Mouse (Mus musculus) embryonic facial prominence, embryonic 14.5 days (tissue): Measurements from ENCODE around the gene Map2k5. TPM values are rescaled to one million over a fixed set of nuclear protein-coding genes. Genes with fewer than 3 reads are reported as not detected.
A peak's percentile ranks its signal among the peaks of the same experiment; 100 is the strongest.

Source experiments
- ATAC-seq: fragments of 200-750 bp; cut with Nextera tagmentation; 2 replicates; pipeline ENCODE4 v1.8.0; 2017; ENCODE audit warnings: low read depth, moderate number of reproducible peaks, moderate TSS enrichment
- DNase-seq: peaks from one replicate; pipeline ENCODE4 v3.0.0-alpha.2; 2015; ENCODE audit warnings: low spot score
- H3K27ac ChIP-seq: fragments of 300-500 bp; sonication (generic); replicated peaks from 2 replicates; pipeline ENCODE4 v1.5.1; 2014; ENCODE audit warnings: low read depth, mild to moderate bottlenecking, low read length, moderate library complexity
- H3K27me3 ChIP-seq: fragments of 300-500 bp; sonication (generic); replicated peaks from 2 replicates; pipeline ENCODE4 v1.6.1; 2014; ENCODE audit warnings: low read length; ENCODE audit not compliant: control insufficient read depth, insufficient read depth
- H3K36me3 ChIP-seq: fragments of 300-500 bp; sonication (generic); 2 replicates; pipeline ENCODE4 v1.6.1; 2014; ENCODE audit warnings: low read length, mixed read lengths; ENCODE audit not compliant: control insufficient read depth, insufficient read depth
- H3K4me1 ChIP-seq: fragments of 300-500 bp; sonication (generic); 2 replicates; pipeline ENCODE4 v1.6.1; 2014; ENCODE audit warnings: antibody characterized with exemption, low read length; ENCODE audit not compliant: control insufficient read depth, insufficient read depth
- H3K4me2 ChIP-seq: fragments of 300-500 bp; sonication (generic); 2 replicates; pipeline ENCODE4 v1.6.1; 2014; ENCODE audit warnings: low read depth, mild to moderate bottlenecking, low read length, moderate library complexity, mixed read lengths
- H3K4me3 ChIP-seq: fragments of 300-500 bp; sonication (generic); 2 replicates; pipeline ENCODE4 v1.5.1; 2014; ENCODE audit warnings: low read depth, mild to moderate bottlenecking, low read length
- H3K9ac ChIP-seq: fragments of 300-500 bp; sonication (generic); 2 replicates; pipeline ENCODE4 v1.6.1; 2014; ENCODE audit warnings: low read depth, mild to moderate bottlenecking, low read length, moderate library complexity, mixed read lengths
- H3K9me3 ChIP-seq: fragments of 300-500 bp; sonication (generic); 2 replicates; pipeline ENCODE4 v1.6.1; 2016; ENCODE audit warnings: low read length; ENCODE audit not compliant: control insufficient read depth
- WGBS: fragments of 180-500 bp; shearing (Covaris S2); extraction: QIAGEN DNeasy Blood & Tissue Kit; methylation state at CpG from one replicate; pipeline ENCODE4 v1.1.7; 2014; 5-methylcytosine and 5-hydroxymethylcytosine counted together
- polyA plus RNA-seq: library from polyadenylated mRNA; unstranded; fragments of >200 nt; fragmentation: Nextera tagmentation; extraction: Ambion mirVana; gene quantifications from 2 replicates; pipeline ENCODE4 v1.2.1, GENCODE M21; 2014

Map2k5 gene
- polyA plus RNA-seq, 1 experiment from 2014 or later, result 31.3 TPM

- no peak for ATAC-seq
- WGBS, result 97% methylated on average over 3 of the region's 3 CpGs
Observed at GRCm38 (mm10) chr9:63298656-63299055, 79.0 kb downstream of the Map2k5 start.

DNA sequence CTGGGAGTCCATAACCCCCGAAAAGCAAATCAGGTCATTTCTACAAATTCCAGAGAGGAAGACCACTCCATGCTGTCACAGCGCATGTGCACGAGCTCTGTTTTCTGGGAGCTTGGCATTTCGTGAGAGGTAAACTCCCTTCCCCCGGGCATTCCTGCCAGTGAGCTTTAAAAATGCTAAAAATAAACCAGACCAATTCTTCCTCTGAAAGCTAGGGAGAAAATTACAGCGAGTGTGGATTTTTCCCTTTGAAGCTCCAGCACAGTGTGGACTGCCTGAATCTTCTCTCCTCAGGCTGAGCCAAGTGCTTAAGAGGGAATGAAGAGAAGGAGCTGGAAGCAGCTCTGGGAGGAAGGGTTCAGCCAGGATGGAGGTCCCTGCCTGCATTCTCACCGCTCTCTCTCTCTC is 82.1 kb downstream of the Map2k5 start:
- H3K9ac ChIP-seq, result no peak overlapping the region
- peak; percentile 43 for DNase-seq

More at GRCm38 (mm10) chr9:63298656-63299055, 79.0 kb downstream of the Map2k5 start:
- Histone ChIP-seq H3K27ac (no peak overlapping the region), H3K27me3 (no peaks in the 10 kb centered on the region), H3K36me3 (peaks cover 16% of the 10 kb centered on the region), H3K9me3 (peaks cover 8% of the 10 kb centered on the region), H3K9ac (no peak overlapping the region), H3K4me2 (no peak overlapping the region), H3K4me1 (peaks cover 13% of the 10 kb centered on the region; the same call in 1 of the 2 replicates), H3K4me3 (no peak overlapping the region)
- no peak for DNase-seq

GRCm38 (mm10) chr9:63294846-63295245 is 82.9 kb downstream of the Map2k5 start:
- Histone ChIP-seq H3K4me3 (no peak overlapping the region), H3K36me3 (peaks cover 26% of the 10 kb centered on the region), H3K4me1 (peaks cover 13% of the 10 kb centered on the region; the same call in 1 of the 2 replicates), H3K9me3 (no peaks in the 10 kb centered on the region), H3K4me2 (no peak overlapping the region), H3K27me3 (no peaks in the 10 kb centered on the region), H3K27ac (no peak overlapping the region), H3K9ac (no peak overlapping the region)
- WGBS, result 85% methylated on average over 6 of the region's 6 CpGs
- DNase-seq (no peak), ATAC-seq (no peak)

More for the DNA sequence above, 82.1 kb downstream of the Map2k5 start:
- H3K27ac ChIP-seq, result no peak overlapping the region
- ATAC-seq, result no peak
- H3K27me3 ChIP-seq, result no peaks in the 10 kb centered on the region
- 39% methylated on average over 7 of the region's 7 CpGs for WGBS
- peaks cover 6% of the 10 kb centered on the region for H3K9me3 ChIP-seq
- no peak overlapping the region for H3K4me2 ChIP-seq
- no peak overlapping the region for H3K4me3 ChIP-seq
- H3K4me1 ChIP-seq, result peaks cover 13% of the 10 kb centered on the region; the same call in 1 of the 2 replicates
- H3K36me3 ChIP-seq, result peaks cover 25% of the 10 kb centered on the region

- no peak overlapping the region for H3K9ac ChIP-seq
- no peaks in the 10 kb centered on the region for H3K9me3 ChIP-seq
- H3K4me2 ChIP-seq, result no peak overlapping the region
- ATAC-seq (no peak), DNase-seq (no peak)
- 51% methylated on average over 13 of the region's 13 CpGs for WGBS
- H3K36me3 ChIP-seq, result peaks cover 32% of the 10 kb centered on the region
- H3K4me3 ChIP-seq, result no peak overlapping the region
- H3K27me3 ChIP-seq, result no peaks in the 10 kb centered on the region
- H3K4me1 ChIP-seq, result peaks cover 13% of the 10 kb centered on the region; the same call in 1 of the 2 replicates
- H3K27ac ChIP-seq, result no peak overlapping the region
Observed at GRCm38 (mm10) chr9:63293781-63294480, 83.8 kb downstream of the Map2k5 start.

DNA sequence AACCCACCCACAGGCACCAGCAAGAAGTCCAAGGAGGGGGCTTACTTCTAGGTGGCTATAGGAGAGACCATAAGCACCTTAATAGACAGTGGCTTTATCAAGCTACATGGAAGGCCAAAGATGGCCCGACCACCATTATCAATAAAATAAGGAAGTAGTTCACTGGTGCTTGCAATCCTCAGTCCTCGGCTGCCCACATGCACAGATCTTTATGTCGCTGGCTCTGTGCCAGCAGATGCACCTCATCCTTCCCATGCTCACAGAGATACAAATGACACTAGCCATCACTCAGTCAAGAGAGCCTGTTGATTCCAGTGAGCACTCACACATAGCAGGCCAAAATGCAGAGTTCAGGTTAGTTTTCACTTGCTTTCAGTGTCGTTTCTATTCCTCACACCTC is 89.0 kb downstream of the Map2k5 start:
- Histone ChIP-seq H3K27ac (no peak overlapping the region), H3K4me3 (no peak overlapping the region)
- 88% methylated on average over 4 of the region's 4 CpGs for WGBS

GRCm38 (mm10) chr9:63284392-63284791 is 93.3 kb downstream of the Map2k5 start:
- Histone ChIP-seq H3K4me1 (no peaks in the 10 kb centered on the region), H3K36me3 (peaks cover 26% of the 10 kb centered on the region), H3K9me3 (0 out of 2 replicates have a peak, but pooled peaks cover 3% of the 10 kb centered on the region), H3K9ac (no peak overlapping the region), H3K4me2 (no peak overlapping the region), H3K27me3 (no peaks in the 10 kb centered on the region), H3K4me3 (no peak overlapping the region), H3K27ac (no peak overlapping the region)
- DNase-seq (no peak), ATAC-seq (no peak)
- WGBS, result 83% methylated on average over 9 of the region's 9 CpGs

More for the DNA sequence above, 89.0 kb downstream of the Map2k5 start:
- Histone ChIP-seq H3K9ac (no peak overlapping the region), H3K27me3 (no peaks in the 10 kb centered on the region), H3K9me3 (no peaks in the 10 kb centered on the region), H3K4me1 (no peaks in the 10 kb centered on the region), H3K36me3 (peaks cover 38% of the 10 kb centered on the region), H3K4me2 (no peak overlapping the region)
- DNase-seq, result no peak
- no peak for ATAC-seq

- Histone ChIP-seq H3K9me3 (0 out of 2 replicates have a peak, but pooled peaks cover 3% of the 10 kb centered on the region), H3K27ac (no peak overlapping the region), H3K27me3 (no peaks in the 10 kb centered on the region), H3K9ac (no peak overlapping the region), H3K36me3 (peaks cover 16% of the 10 kb centered on the region), H3K4me3 (no peak overlapping the region), H3K4me1 (no peaks in the 10 kb centered on the region), H3K4me2 (no peak overlapping the region)
- ATAC-seq (no peak), DNase-seq (no peak)
- 97% methylated on average over 7 of the region's 7 CpGs for WGBS
Observed at GRCm38 (mm10) chr9:63281996-63282395, 95.7 kb downstream of the Map2k5 start.

GRCm38 (mm10) chr9:63281086-63281485 is 96.6 kb downstream of the Map2k5 start:
- 70% methylated on average over 2 of the region's 2 CpGs for WGBS
- H3K36me3 ChIP-seq, result peaks cover 16% of the 10 kb centered on the region
- ATAC-seq, result no peak

GRCm38 (mm10) chr9:63273781-63274180 is 103.9 kb downstream of the Map2k5 start:
- no peak overlapping the region for H3K27ac ChIP-seq
- H3K4me3 ChIP-seq, result no peak overlapping the region
- no peak for ATAC-seq
- no peaks in the 10 kb centered on the region; the same call in 1 of the 2 replicates for H3K36me3 ChIP-seq
- H3K4me2 ChIP-seq, result no peak overlapping the region
- 74% methylated on average over 6 of the region's 6 CpGs for WGBS
- H3K9ac ChIP-seq, result no peak overlapping the region
- H3K4me1 ChIP-seq, result no peaks in the 10 kb centered on the region
- no peak for DNase-seq
- H3K27me3 ChIP-seq, result no peaks in the 10 kb centered on the region
- no peaks in the 10 kb centered on the region for H3K9me3 ChIP-seq

More at GRCm38 (mm10) chr9:63281086-63281485, 96.6 kb downstream of the Map2k5 start:
- H3K9me3 ChIP-seq, result 0 out of 2 replicates have a peak, but pooled peaks cover 3% of the 10 kb centered on the region
- no peaks in the 10 kb centered on the region for H3K4me1 ChIP-seq
- DNase-seq, result no peak
- H3K4me2 ChIP-seq, result no peak overlapping the region
- no peak overlapping the region for H3K27ac ChIP-seq
- H3K4me3 ChIP-seq, result no peak overlapping the region
- H3K9ac ChIP-seq, result no peak overlapping the region
- no peaks in the 10 kb centered on the region for H3K27me3 ChIP-seq
